Mouse (Mus musculus): ENCODE data around the gene Cux2.
A peak's percentile ranks its signal among the peaks of the same experiment; 100 is the strongest.

The Cux2 gene

DNA sequence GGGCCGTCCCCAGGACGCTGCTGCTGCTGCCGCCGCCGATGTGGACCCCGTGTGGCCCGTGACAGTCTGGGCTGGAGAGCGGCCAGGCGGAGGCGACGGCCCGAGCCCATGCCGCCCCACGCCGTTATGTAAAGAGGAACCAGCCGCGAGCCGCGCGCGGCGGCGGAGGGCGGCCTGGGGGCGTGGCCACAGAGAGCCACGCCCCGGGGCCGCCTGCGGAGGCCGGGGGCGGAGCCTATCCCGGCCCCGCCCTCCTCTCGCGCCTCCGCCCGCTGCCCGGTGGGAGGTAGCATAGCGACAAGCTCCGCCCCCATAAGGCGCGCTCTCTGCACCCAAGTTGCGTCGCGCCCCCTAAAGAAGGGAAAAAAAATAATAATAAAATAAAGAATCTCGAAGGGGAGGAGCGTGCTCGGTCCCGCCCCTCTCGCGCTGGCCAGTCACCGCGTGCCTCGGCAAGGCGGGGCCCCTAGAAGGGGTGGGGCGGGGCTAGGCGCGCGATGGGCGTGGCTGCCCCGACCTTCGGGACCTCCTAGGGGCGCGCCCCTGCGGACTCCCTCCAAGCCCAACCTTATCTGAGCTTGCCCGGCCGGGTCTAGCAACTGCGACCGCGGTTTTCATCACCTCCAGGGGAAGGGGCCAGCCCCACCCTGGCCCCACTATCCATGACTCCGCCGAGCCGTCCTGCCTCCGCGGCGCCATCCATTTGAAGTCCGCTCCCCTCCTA, 213.0 kb downstream of the Cux2 start:
- DNase-seq (ENCODE audit: low read depth, low spot score): peak; percentile 98
- H3K36me3 ChIP-seq (ENCODE audit: control insufficient read depth, insufficient read depth, low read length, poor library complexity, severe bottlenecking): no peaks in the 10 kb centered on the region
- no peaks in the 10 kb centered on the region for H3K27me3 ChIP-seq (ENCODE audit: control insufficient read depth, insufficient read depth, low read length, poor library complexity, severe bottlenecking)

GRCm38 (mm10) chr5:121835949-121836691, 213.8 kb downstream of the Cux2 start:
- no peaks in the 10 kb centered on the region for H3K27me3 ChIP-seq (ENCODE audit: control insufficient read depth, insufficient read depth, low read length, poor library complexity, severe bottlenecking)

DNA sequence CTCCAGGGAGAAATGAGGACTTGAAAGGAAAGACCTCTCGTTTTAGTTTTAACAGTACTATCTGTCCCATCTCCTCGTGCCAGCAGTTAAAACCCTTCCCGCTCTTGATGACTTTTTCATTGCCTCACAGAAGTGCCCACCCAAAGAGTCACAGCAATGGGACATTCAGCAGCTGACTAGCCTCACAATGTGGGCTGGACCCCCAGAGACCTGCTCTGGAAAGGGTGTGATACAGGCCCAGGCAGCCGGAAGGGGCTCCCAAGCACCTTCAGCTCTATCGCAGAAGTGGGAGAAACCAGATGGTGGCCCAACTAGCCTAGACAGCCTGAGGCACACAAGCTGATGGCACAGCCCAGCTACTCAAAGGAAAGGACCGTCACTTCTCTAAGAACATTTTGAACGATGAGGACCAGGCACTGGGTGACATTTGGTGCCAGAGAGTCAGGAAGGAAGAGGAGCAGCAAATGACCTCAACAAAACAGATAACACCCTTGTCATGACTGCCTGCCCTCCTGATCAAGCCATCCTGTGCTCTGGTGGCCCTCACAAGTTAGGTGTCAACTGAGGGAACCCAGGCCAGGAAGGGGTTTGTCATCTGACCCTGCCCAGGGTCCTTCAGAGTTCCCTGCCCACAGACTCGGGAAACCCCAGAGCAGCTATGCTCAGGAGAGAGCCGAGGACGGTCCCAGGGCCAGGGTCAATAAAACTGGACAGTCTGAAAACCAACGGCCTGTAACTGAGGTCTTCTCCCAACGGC, 214.7 kb downstream of the Cux2 start:
- Histone ChIP-seq H3K27me3 (ENCODE audit: control insufficient read depth, insufficient read depth, low read length, poor library complexity, severe bottlenecking) (no peaks in the 10 kb centered on the region), H3K36me3 (ENCODE audit: control insufficient read depth, insufficient read depth, low read length, poor library complexity, severe bottlenecking) (no peaks in the 10 kb centered on the region)
- DNase-seq (ENCODE audit: low read depth, low spot score): peak; percentile 43

More at GRCm38 (mm10) chr5:121835949-121836691, 213.8 kb downstream of the Cux2 start:
- no peaks in the 10 kb centered on the region for H3K36me3 ChIP-seq (ENCODE audit: control insufficient read depth, insufficient read depth, low read length, poor library complexity, severe bottlenecking)
- DNase-seq (ENCODE audit: low read depth, low spot score): peak; percentile 93

- Histone ChIP-seq H3K36me3 (ENCODE audit: control insufficient read depth, insufficient read depth, low read length, poor library complexity, severe bottlenecking) (no peaks in the 10 kb centered on the region; the same call in 1 of the 2 replicates), H3K27me3 (ENCODE audit: control insufficient read depth, insufficient read depth, low read length, poor library complexity, severe bottlenecking) (no peaks in the 10 kb centered on the region)
- no peak for DNase-seq (ENCODE audit: low read depth, low spot score)
These were observed 215.7 kb downstream of the Cux2 start for GRCm38 (mm10) chr5:121834241-121834606.

DNA sequence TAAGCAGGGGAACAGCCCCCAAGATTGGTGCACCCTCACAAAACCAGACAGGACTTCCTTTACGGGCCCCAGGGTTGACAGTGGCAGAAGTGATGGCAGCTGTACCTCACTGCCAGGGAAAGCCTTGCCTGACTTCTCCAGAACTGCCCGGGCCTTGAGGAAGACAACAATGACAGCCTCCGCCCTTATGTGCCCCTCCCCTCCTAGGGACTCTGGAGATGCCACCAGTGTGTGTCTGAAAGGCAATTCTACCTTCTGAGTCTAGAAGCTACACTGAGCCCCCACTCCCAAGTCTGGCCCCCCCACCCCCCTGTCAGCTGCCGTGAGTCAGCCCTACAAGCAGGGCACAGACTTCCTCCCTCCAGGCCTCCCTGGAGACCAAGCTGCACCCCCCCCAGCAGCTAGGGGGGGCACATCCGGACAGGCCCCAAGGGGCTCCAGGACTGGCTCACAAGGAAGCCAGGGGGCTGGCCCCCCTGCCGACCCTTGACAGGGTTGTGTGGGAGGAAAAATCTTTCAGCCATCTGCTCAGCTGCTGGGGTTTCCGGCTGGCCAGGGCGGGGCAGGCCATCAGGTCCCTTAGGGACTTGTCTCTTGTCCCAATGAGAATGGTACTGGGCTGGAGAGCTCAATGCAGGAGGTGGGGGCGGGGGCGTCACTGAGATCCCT, 216.2 kb downstream of the Cux2 start:
- peak; percentile 96 for DNase-seq (ENCODE audit: low read depth, low spot score)
- H3K27me3 ChIP-seq (ENCODE audit: control insufficient read depth, insufficient read depth, low read length, poor library complexity, severe bottlenecking): no peaks in the 10 kb centered on the region
- H3K36me3 ChIP-seq (ENCODE audit: control insufficient read depth, insufficient read depth, low read length, poor library complexity, severe bottlenecking): peaks cover 5% of the 10 kb centered on the region

DNA sequence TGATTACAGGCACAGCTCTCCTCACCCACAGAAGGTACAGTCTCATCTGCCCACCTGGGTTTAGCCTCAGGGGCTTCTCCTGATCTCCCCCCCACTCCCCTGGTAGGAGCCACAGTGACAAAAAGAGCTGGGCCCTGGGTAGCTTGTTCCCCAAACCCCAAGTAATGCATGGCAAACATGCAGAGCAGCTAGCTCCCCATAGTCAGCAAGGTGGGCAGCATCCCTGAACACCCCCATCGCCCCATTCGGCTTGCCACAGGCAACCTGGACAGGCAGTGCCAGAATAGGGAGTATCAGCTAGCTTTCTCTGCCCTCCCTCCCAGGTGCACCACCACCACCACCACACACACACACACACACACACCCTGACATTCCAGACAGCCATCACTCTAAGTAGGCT, 216.7 kb downstream of the Cux2 start:
- no peak for DNase-seq (ENCODE audit: low read depth, low spot score)
- no peaks in the 10 kb centered on the region for H3K27me3 ChIP-seq (ENCODE audit: control insufficient read depth, insufficient read depth, low read length, poor library complexity, severe bottlenecking)
- H3K36me3 ChIP-seq (ENCODE audit: control insufficient read depth, insufficient read depth, low read length, poor library complexity, severe bottlenecking): peaks cover 10% of the 10 kb centered on the region

- DNase-seq (ENCODE audit: low read depth, low spot score): no peak
- Histone ChIP-seq H3K27me3 (ENCODE audit: control insufficient read depth, insufficient read depth, low read length, poor library complexity, severe bottlenecking) (no peaks in the 10 kb centered on the region), H3K36me3 (ENCODE audit: control insufficient read depth, insufficient read depth, low read length, poor library complexity, severe bottlenecking) (peaks cover 11% of the 10 kb centered on the region)
These were observed 217.3 kb downstream of the Cux2 start for GRCm38 (mm10) chr5:121832376-121833155.

DNA sequence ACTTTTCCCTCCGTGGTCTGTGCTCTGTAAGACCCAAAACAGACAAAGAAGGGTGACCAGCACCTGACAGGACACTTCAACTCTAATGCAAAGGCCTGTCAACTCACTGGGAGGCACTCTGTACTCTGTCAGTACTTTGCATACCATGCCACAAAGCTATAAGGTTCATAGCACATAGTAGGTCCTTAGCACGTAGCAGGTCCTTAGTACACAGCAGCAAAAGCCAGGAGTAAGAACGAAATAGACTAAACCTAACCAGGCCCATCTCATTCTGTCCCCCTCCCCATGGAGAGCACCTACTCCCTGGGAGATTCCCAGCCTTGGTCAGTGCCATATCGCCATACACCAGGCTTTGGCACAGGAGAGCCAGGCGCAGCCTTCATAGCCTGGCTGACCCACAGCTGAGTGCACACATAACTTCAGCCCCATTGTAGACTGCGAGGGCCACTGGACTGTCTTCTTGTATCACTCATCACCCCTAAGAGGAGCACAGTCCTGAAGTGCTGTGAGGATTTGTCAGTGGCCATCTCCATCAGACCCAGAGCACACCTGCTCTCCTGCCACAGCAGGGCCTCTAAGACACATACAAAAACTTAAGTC, 218.8 kb downstream of the Cux2 start:
- no peak for DNase-seq (ENCODE audit: low read depth, low spot score)
- H3K36me3 ChIP-seq (ENCODE audit: control insufficient read depth, insufficient read depth, low read length, poor library complexity, severe bottlenecking): peaks cover 15% of the 10 kb centered on the region
- no peaks in the 10 kb centered on the region for H3K27me3 ChIP-seq (ENCODE audit: control insufficient read depth, insufficient read depth, low read length, poor library complexity, severe bottlenecking)

GRCm38 (mm10) chr5:121828491-121829432, 221.1 kb downstream of the Cux2 start:
- peaks cover 24% of the 10 kb centered on the region for H3K36me3 ChIP-seq (ENCODE audit: control insufficient read depth, insufficient read depth, low read length, poor library complexity, severe bottlenecking)
- no peak for DNase-seq (ENCODE audit: low read depth, low spot score)
- H3K27me3 ChIP-seq (ENCODE audit: control insufficient read depth, insufficient read depth, low read length, poor library complexity, severe bottlenecking): no peaks in the 10 kb centered on the region

DNA sequence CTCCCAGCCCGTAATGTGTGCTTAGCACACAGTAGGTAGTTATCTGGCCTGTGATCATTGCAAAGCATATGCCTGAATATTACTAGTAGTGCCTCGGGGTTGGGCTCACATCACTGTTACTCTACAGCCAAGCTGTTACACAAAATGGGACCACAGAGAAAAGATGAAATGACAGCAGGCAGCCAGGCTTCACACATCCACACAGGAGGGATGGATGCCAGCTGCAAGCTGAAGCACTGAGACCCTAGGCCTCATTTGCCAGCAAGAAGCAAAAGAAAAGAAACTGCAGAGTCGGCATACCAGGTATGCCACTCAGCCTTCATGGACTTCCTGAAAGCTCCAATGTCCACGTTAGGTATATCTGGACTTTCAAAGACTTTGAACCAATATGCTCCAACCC, 222.0 kb downstream of the Cux2 start:
- no peak for DNase-seq (ENCODE audit: low read depth, low spot score)
- peaks cover 26% of the 10 kb centered on the region for H3K36me3 ChIP-seq (ENCODE audit: control insufficient read depth, insufficient read depth, low read length, poor library complexity, severe bottlenecking)
- no peaks in the 10 kb centered on the region for H3K27me3 ChIP-seq (ENCODE audit: control insufficient read depth, insufficient read depth, low read length, poor library complexity, severe bottlenecking)

GRCm38 (mm10) chr5:121825606-121826005, 224.3 kb downstream of the Cux2 start:
- Histone ChIP-seq H3K27me3 (ENCODE audit: control insufficient read depth, insufficient read depth, low read length, poor library complexity, severe bottlenecking) (no peaks in the 10 kb centered on the region), H3K36me3 (ENCODE audit: control insufficient read depth, insufficient read depth, low read length, poor library complexity, severe bottlenecking) (peaks cover 33% of the 10 kb centered on the region)
- DNase-seq (ENCODE audit: low read depth, low spot score): no peak

DNA sequence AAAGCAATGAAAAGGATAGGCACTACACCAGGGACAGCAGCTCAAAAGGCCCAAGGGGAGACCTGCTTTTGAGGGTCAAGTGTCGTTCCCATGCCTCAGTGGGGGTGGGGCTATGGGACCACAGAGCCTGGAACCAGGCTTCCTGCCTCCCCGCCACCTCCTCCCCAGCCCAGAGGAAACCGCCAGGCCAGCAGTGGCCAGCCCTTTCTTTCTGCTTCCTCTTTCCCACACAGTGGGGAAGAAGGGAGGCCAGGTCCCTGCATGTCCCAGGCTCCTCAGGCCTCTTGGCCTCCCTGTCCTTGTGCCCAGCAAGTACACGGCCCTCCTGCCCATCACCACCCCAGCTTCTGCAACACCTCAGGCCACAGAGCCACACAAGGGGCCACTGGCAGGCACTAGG, 225.8 kb downstream of the Cux2 start:
- Histone ChIP-seq H3K27me3 (ENCODE audit: control insufficient read depth, insufficient read depth, low read length, poor library complexity, severe bottlenecking) (no peaks in the 10 kb centered on the region), H3K36me3 (ENCODE audit: control insufficient read depth, insufficient read depth, low read length, poor library complexity, severe bottlenecking) (peaks cover 32% of the 10 kb centered on the region)
- no peak for DNase-seq (ENCODE audit: low read depth, low spot score)

DNA sequence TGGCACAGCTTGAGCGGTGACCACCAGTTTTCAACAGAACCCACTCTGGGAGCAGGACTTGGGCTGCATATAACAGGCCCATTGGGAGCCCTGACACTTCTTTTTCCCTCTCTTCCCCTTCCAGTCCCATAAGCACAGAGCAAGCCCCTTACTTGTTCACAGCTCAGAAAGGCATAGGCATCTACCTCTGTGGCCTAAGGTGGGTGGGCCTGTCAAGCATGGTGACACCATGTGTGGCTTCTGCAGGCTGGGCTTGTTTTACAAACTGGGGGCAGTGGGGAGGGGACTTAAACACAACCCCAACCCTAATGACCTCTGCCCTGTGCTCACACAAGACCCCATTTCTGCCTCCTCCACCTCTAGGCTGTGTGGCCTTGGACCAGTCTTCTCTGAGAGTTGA, 226.2 kb downstream of the Cux2 start:
- DNase-seq (ENCODE audit: low read depth, low spot score): no peak
- Histone ChIP-seq H3K27me3 (ENCODE audit: control insufficient read depth, insufficient read depth, low read length, poor library complexity, severe bottlenecking) (no peaks in the 10 kb centered on the region), H3K36me3 (ENCODE audit: control insufficient read depth, insufficient read depth, low read length, poor library complexity, severe bottlenecking) (peaks cover 28% of the 10 kb centered on the region)
